Mouse (Mus musculus): ENCODE data around the gene Atp11a. TPM values are rescaled to one million over a fixed set of nuclear protein-coding genes. Genes with fewer than 3 reads are reported as not detected.

Gene Atp11a
- polyA plus RNA-seq, 1 experiment from 2014 or later: 18.1 TPM

- H3K27ac ChIP-seq: no peak overlapping the region
- H3K27me3 ChIP-seq: no peaks in the 10 kb centered on the region
- H3K9me3 ChIP-seq: no peaks in the 10 kb centered on the region
- ATAC-seq (ENCODE audit: insufficient number of reproducible peaks, insufficient read depth, low FRiP score, low TSS enrichment, low read depth): no peak; the same call in 1 of the 2 replicates
- no peaks in the 10 kb centered on the region; the same call in 1 of the 2 replicates for H3K4me1 ChIP-seq (replicated peaks)
- H3K9ac ChIP-seq (replicated peaks): no peak overlapping the region
- H3K4me2 ChIP-seq: no peak overlapping the region
- H3K36me3 ChIP-seq: no peaks in the 10 kb centered on the region
- 75% methylated on average over 8 of the region's 8 CpGs for WGBS
- no peak overlapping the region for H3K4me3 ChIP-seq (replicated peaks)
Measured at GRCm38 (mm10) chr8:12787427-12787826, 30.6 kb downstream of the Atp11a start.

- no peaks in the 10 kb centered on the region for H3K36me3 ChIP-seq
- H3K4me2 ChIP-seq: no peak overlapping the region
- ATAC-seq (ENCODE audit: insufficient number of reproducible peaks, insufficient read depth, low FRiP score, low TSS enrichment, low read depth): no peak
- no peaks in the 10 kb centered on the region; the same call in 1 of the 2 replicates for H3K4me1 ChIP-seq (replicated peaks)
- WGBS: 82% methylated on average over 9 of the region's 9 CpGs
- H3K9me3 ChIP-seq: no peaks in the 10 kb centered on the region
- no peak overlapping the region for H3K27ac ChIP-seq
- H3K9ac ChIP-seq (replicated peaks): no peak overlapping the region
- no peak overlapping the region for H3K4me3 ChIP-seq (replicated peaks)
- H3K27me3 ChIP-seq: no peaks in the 10 kb centered on the region
Measured at GRCm38 (mm10) chr8:12788695-12789094, 31.9 kb downstream of the Atp11a start.

GRCm38 (mm10) chr8:12795011-12795671 lies 38.3 kb downstream of the Atp11a start:
- WGBS: 89% methylated on average over 5 of the region's 5 CpGs
- H3K36me3 ChIP-seq: no peaks in the 10 kb centered on the region
- H3K9ac ChIP-seq (replicated peaks): no peak overlapping the region
- H3K9me3 ChIP-seq: no peaks in the 10 kb centered on the region
- H3K4me1 ChIP-seq (replicated peaks): peaks cover 9% of the 10 kb centered on the region
- H3K27me3 ChIP-seq: no peaks in the 10 kb centered on the region
- H3K4me3 ChIP-seq (replicated peaks): no peak overlapping the region
- ATAC-seq (ENCODE audit: insufficient number of reproducible peaks, insufficient read depth, low FRiP score, low TSS enrichment, low read depth): no peak
- no peak overlapping the region for H3K27ac ChIP-seq
- no peak overlapping the region for H3K4me2 ChIP-seq

DNA sequence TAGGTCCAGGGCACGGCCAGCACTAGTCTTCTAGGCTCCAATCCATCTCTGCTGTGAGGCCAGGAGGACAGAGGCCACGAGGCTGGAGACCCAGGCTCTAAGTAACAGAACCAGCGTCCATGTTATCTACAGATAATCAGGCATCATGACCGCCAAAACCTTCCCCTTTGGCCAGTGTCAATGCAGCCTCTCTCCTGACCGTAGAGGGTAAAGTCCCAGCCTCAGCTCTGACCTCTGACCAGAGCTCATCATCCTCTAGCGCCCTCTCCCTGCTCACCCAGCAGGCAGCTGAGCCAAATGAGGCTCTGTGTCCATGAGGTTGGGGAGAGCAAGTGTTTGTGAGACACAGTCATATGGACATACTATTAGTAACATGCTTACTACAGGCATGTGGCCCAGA lies 42.3 kb downstream of the Atp11a start:
- no peaks in the 10 kb centered on the region for H3K27me3 ChIP-seq
- no peak overlapping the region for H3K4me3 ChIP-seq (replicated peaks)
- no peak overlapping the region for H3K9ac ChIP-seq (replicated peaks)
- H3K9me3 ChIP-seq: no peaks in the 10 kb centered on the region
- no peaks in the 10 kb centered on the region for H3K36me3 ChIP-seq
- H3K27ac ChIP-seq: no peak overlapping the region
- H3K4me1 ChIP-seq (replicated peaks): peaks cover 31% of the 10 kb centered on the region
- no peak overlapping the region for H3K4me2 ChIP-seq
- no peak for ATAC-seq (ENCODE audit: insufficient number of reproducible peaks, insufficient read depth, low FRiP score, low TSS enrichment, low read depth)
- 84% methylated on average over 6 of the region's 6 CpGs for WGBS

GRCm38 (mm10) chr8:12799832-12800231 lies 43.0 kb downstream of the Atp11a start:
- H3K9ac ChIP-seq (replicated peaks): no peak overlapping the region
- H3K4me3 ChIP-seq (replicated peaks): no peak overlapping the region
- H3K9me3 ChIP-seq: no peaks in the 10 kb centered on the region
- H3K4me1 ChIP-seq (replicated peaks): peaks cover 31% of the 10 kb centered on the region
- H3K36me3 ChIP-seq: no peaks in the 10 kb centered on the region
- H3K27ac ChIP-seq: no peak overlapping the region
- 73% methylated on average over 6 of the region's 6 CpGs for WGBS
- H3K27me3 ChIP-seq: no peaks in the 10 kb centered on the region
- H3K4me2 ChIP-seq: no peak overlapping the region
- ATAC-seq (ENCODE audit: insufficient number of reproducible peaks, insufficient read depth, low FRiP score, low TSS enrichment, low read depth): no peak

GRCm38 (mm10) chr8:12800246-12800645 lies 43.4 kb downstream of the Atp11a start:
- WGBS: 72% methylated on average over 2 of the region's 2 CpGs
- Histone ChIP-seq H3K4me2 (no peak overlapping the region), H3K4me3 (replicated peaks) (no peak overlapping the region), H3K9ac (replicated peaks) (no peak overlapping the region), H3K9me3 (no peaks in the 10 kb centered on the region), H3K36me3 (no peaks in the 10 kb centered on the region), H3K27ac (no peak overlapping the region), H3K4me1 (replicated peaks) (peaks cover 31% of the 10 kb centered on the region), H3K27me3 (no peaks in the 10 kb centered on the region)
- no peak for ATAC-seq (ENCODE audit: insufficient number of reproducible peaks, insufficient read depth, low FRiP score, low TSS enrichment, low read depth)

- Histone ChIP-seq H3K9me3 (no peaks in the 10 kb centered on the region), H3K27ac (0 out of 2 replicates have a peak overlapping the region, but pooled peaks have one; percentile 29), H3K4me2 (no peak overlapping the region), H3K4me1 (replicated peaks) (peaks cover 31% of the 10 kb centered on the region), H3K36me3 (no peaks in the 10 kb centered on the region; the same call in 1 of the 2 replicates), H3K9ac (replicated peaks) (no peak overlapping the region), H3K4me3 (replicated peaks) (no peak overlapping the region), H3K27me3 (no peaks in the 10 kb centered on the region)
- ATAC-seq (ENCODE audit: insufficient number of reproducible peaks, insufficient read depth, low FRiP score, low TSS enrichment, low read depth): no peak
- WGBS: 62% methylated on average over 10 of the region's 10 CpGs
Measured at GRCm38 (mm10) chr8:12801586-12801985, 44.8 kb downstream of the Atp11a start.

DNA sequence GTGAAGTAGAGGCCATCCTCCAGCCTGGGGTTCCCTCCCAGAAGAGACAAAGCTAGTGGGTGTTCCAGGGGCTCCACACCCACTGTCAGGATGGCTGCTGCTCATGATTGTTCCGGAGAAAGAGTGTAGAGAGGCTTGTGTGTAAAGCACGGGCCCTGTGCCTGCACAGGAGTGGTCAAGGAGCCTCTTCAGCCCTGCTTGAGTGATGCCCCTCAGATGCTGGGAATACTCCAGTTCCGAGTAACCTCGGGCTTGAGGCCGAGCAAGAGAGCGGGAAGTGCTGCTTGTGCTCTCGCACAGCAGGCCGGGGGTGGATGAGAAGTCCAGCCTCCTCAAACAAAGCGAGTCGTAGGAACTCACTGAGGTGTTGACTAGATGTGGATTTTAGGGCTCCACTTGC lies 46.3 kb downstream of the Atp11a start:
- 85% methylated on average over 10 of the region's 10 CpGs for WGBS
- Histone ChIP-seq H3K27ac (no peak overlapping the region), H3K9ac (replicated peaks) (no peak overlapping the region)

DNA sequence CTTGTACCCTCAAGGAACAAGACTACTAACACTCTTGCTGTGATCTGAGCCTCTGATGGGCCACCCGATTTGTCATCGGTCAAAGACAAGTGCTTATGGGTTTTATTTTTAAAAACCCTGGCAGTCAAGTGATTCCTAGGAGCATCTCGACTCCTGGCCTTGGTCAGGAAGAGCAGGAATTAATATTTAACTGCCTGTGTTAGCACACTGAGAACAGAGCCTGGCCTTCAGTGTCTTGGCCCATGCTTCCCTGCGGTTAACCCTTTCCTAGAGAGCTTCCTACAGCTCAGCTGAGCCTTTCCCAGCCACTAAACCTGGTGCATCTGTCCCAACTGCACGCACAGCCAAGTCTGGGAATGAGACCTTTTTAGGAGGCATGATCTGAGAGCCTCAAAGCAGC lies 48.1 kb downstream of the Atp11a start:
- H3K36me3 ChIP-seq: peaks cover 5% of the 10 kb centered on the region
- H3K9me3 ChIP-seq: no peaks in the 10 kb centered on the region
- H3K9ac ChIP-seq (replicated peaks): no peak overlapping the region
- no peak overlapping the region for H3K4me2 ChIP-seq
- H3K4me1 ChIP-seq (replicated peaks): peaks cover 24% of the 10 kb centered on the region
- no peaks in the 10 kb centered on the region for H3K27me3 ChIP-seq
- no peak overlapping the region for H3K4me3 ChIP-seq (replicated peaks)
- no peak for ATAC-seq (ENCODE audit: insufficient number of reproducible peaks, insufficient read depth, low FRiP score, low TSS enrichment, low read depth)
- 80% methylated on average over 5 of the region's 5 CpGs for WGBS
- no peak overlapping the region for H3K27ac ChIP-seq

More for the DNA sequence above, 46.3 kb downstream of the Atp11a start:
- H3K4me3 ChIP-seq (replicated peaks): no peak overlapping the region
- H3K4me1 ChIP-seq (replicated peaks): peaks cover 31% of the 10 kb centered on the region
- H3K9me3 ChIP-seq: no peaks in the 10 kb centered on the region
- H3K36me3 ChIP-seq: peaks cover 3% of the 10 kb centered on the region
- no peaks in the 10 kb centered on the region for H3K27me3 ChIP-seq
- ATAC-seq (ENCODE audit: insufficient number of reproducible peaks, insufficient read depth, low FRiP score, low TSS enrichment, low read depth): no peak
- no peak overlapping the region for H3K4me2 ChIP-seq

DNA sequence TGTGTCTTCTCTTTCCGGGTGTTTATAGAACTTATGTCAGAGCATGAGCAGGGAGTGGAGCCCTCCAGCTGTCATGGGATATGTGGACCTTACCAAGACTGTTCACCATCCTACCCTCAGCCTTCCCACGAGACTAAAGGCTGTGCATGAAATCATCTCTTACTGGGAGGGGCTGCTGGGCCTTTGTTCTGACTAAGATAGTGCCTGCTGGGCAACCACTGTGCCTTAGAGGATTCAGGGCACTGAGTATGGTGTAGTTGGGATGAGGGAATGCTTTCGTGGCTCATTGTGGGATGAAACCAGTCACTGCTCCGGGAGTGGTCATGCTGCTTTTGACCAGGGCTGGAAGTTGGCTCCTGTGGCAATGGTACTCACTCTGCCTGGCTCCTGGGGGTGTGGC lies 48.8 kb downstream of the Atp11a start:
- H3K36me3 ChIP-seq: peaks cover 5% of the 10 kb centered on the region
- H3K27ac ChIP-seq: no peak overlapping the region
- no peaks in the 10 kb centered on the region for H3K9me3 ChIP-seq
- no peak overlapping the region for H3K4me3 ChIP-seq (replicated peaks)
- H3K4me2 ChIP-seq: no peak overlapping the region
- no peak overlapping the region for H3K9ac ChIP-seq (replicated peaks)
- 85% methylated on average over 4 of the region's 4 CpGs for WGBS
- ATAC-seq (ENCODE audit: insufficient number of reproducible peaks, insufficient read depth, low FRiP score, low TSS enrichment, low read depth): no peak
- peaks cover 18% of the 10 kb centered on the region for H3K4me1 ChIP-seq (replicated peaks)
- no peaks in the 10 kb centered on the region for H3K27me3 ChIP-seq

GRCm38 (mm10) chr8:12808018-12808417 lies 51.2 kb downstream of the Atp11a start:
- no peak overlapping the region for H3K4me3 ChIP-seq (replicated peaks)
- no peak overlapping the region for H3K9ac ChIP-seq (replicated peaks)
- no peaks in the 10 kb centered on the region for H3K4me1 ChIP-seq (replicated peaks)
- no peak for ATAC-seq (ENCODE audit: insufficient number of reproducible peaks, insufficient read depth, low FRiP score, low TSS enrichment, low read depth)
- no peaks in the 10 kb centered on the region for H3K9me3 ChIP-seq
- H3K36me3 ChIP-seq: peaks cover 19% of the 10 kb centered on the region
- H3K4me2 ChIP-seq: no peak overlapping the region
- H3K27me3 ChIP-seq: no peaks in the 10 kb centered on the region
- H3K27ac ChIP-seq: no peak overlapping the region
- 93% methylated on average over 2 of the region's 2 CpGs for WGBS

GRCm38 (mm10) chr8:12809516-12809915 lies 52.7 kb downstream of the Atp11a start:
- whole genome bisulfite sequencing: 94% methylated on average over 2 of the region's 2 CpGs

More at GRCm38 (mm10) chr8:12809516-12809915, 52.7 kb downstream of the Atp11a start:
- no peaks in the 10 kb centered on the region for H3K4me1 ChIP-seq (replicated peaks)
- no peak overlapping the region for H3K9ac ChIP-seq (replicated peaks)
- no peak overlapping the region for H3K4me3 ChIP-seq (replicated peaks)
- ATAC-seq (ENCODE audit: insufficient number of reproducible peaks, insufficient read depth, low FRiP score, low TSS enrichment, low read depth): no peak
- H3K27ac ChIP-seq: no peak overlapping the region
- no peaks in the 10 kb centered on the region for H3K9me3 ChIP-seq
- H3K36me3 ChIP-seq: peaks cover 21% of the 10 kb centered on the region
- H3K27me3 ChIP-seq: no peaks in the 10 kb centered on the region
- H3K4me2 ChIP-seq: no peak overlapping the region
